Mouse (Mus musculus): Measurements from ENCODE around the gene Tcf7l2.

Tcf7l2 gene

DNA sequence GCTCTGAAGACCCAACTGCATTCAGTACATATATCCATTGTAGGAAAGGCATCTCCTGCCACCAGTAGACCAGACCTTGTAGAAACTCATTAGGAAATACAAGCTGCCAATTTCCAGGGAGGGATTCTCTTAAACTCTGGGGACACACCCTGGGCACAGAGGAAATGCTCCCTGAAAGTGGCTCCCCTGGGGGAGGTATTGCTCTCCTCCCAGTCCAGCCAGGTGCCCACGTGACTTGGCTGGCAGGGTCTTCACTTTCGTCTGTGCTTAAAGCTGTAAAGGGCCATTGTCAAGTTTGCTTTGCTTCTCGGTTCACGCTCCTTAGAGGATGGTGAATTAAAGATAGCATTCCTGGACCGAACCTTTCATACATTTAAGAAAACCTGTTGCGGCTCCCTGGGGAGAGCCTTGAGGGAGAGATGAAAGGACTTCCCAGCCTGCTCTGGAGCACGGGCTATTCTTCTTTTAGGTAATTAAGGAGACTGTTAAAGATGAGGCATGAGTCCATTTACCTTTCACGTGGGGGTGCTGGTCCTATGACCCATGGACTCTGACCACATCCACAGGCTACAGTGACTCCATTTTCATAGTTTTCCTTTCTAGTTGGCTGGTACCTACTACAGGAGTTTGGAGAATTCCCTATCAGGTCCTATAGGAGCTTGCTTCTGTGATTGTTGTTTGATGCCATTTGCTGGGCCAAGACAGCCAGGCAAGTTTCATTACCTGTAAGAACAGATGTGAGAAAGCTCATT lies 52.8 kb downstream of the Tcf7l2 start:
- no peak for DNase-seq (ENCODE audit: low spot score in 2 of 2)

DNA sequence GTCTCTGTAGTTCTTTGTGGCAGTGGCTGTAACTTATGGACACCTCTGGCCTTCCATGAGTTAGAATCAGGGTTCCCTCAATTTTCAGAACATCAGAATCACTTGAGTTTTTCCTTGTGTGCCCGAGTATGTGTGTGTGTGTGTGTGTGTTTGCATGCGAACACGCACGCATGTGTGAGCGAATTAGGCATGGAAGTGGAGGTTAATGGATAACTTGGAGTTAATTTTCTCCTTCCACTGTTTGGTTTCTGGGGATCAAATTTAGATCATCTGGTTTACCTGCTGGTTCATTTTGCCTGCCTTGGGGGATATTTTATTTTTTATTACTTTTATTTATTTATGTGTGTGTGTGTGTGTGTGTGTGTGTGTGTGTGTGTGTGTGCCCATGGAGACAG lies 53.3 kb downstream of the Tcf7l2 start:
- DNase-seq (ENCODE audit: low spot score in 2 of 2), result no peak

DNA sequence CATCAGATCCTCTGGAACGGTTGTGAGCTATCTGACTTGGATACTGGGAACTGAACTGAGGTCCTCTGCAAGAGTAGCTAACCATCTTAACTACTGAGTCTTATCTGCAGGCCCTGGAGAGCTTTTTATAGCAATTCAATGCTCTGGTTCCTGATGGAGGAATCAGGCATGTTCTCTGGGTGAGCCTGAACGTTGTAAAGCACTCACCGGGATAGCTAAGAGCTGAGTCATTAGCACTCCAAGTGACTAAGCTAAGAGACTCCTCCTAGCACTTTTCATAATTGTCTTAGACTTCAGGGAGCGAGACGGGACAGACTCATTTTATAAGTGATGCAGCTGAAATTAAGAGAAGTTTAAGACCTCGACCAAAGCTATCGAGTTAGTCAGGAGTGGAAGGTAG lies 53.7 kb downstream of the Tcf7l2 start:
- no peak for DNase-seq (ENCODE audit: low spot score in 2 of 2)

DNA sequence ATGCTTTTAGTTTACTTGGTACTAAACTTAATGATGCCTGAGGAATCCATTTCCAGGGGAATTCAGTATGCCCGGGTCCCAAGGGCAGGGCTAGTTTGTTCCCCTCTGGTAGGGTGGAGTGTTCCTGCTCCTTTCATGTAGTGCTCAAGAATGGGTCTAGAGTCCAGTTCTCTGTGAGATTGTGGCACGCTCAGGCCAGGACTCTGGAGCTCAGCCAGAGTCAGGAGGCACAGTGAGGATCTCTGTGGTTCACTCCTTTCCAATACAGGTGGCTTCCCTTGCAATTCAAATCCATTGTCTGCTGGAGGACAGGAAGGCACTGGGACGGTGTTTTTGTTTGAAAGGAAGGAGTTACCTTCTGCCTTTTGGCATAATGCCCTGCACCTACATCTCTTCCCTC lies 56.2 kb downstream of the Tcf7l2 start:
- no peak for DNase-seq (ENCODE audit: low spot score in 2 of 2)

DNA sequence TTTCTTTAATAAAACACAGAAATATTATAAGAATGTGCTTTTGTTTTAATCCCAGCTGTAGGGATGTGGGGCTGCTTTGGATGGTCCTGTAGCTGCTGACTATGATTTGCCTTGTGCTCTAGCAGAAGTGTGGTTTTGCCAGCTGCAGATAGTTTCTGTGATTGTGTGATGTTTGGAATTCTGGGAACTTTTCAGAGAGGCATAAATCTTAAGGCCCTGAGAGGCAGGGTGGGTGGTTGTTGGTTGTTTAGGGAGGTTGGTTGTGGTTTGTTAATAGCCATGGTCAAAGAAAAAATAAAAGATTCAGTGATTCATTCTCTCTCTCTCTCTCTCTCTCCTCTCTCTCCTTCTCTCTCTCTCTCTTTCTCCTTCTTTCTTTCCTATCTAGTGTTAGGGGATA lies 57.8 kb downstream of the Tcf7l2 start:
- no peak for DNase-seq (ENCODE audit: low spot score in 2 of 2)

DNA sequence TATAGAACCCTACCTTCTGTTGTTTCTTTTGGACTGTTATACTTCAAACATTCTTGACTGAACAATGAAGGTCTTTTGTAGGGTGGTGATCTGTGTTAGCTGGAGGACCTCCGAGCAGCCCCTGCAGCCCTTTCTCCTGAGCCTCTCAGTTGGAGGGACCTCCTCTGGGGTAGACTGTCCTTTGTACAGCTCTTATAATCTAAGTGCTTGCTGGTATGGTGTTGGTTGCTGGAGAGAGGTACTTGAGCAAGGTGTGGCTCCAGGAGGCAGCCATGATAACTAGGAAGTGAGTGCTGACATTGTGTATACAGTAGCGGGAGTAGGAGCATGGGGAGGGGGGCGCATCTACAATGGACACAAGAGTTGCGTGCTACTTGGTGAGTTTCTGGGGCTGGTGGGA lies 58.4 kb downstream of the Tcf7l2 start:
- DNase-seq (ENCODE audit: low spot score in 2 of 2), result no peak

DNA sequence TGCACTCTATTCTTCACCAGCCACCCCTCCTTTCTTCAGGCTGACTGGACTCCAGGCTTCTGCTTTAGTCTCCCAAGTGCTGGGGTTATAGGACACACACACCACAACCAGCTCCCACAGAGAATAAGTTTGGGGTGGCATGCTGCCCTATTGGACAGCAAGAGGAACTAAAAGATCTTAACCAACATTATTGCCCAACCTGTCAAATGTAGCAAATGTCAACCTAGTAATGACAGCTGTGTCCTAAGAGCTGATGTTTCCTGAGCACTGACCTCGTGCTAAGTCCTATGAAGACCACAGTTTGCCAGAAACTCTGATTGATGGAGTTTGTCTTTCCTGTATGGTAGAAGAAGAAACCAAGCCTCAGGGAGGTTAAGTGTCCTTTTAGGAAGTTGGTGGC lies 61.5 kb downstream of the Tcf7l2 start:
- DNase-seq (ENCODE audit: low spot score in 2 of 2), result no peak

DNA sequence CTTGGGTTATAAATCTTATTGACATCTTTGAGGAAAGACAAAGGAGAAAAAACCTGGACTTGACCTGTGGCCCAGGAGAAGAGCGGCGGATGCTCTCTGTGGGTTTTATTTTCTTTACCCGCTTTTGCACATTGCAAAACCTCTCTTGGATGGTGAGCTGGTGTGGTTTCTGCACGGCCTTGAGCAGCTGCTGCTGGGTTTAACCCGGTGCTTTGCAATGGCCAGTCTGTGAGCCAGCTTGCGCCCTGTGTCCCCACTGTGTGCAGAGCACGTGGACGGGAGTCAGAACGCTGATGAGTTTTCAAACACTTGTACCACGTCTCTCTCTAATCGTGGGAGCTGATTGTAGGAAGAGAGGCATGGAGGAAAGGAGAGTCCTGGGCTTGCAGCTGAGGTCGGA lies 62.2 kb downstream of the Tcf7l2 start:
- DNase-seq (ENCODE audit: low spot score in 2 of 2), result no peak

DNA sequence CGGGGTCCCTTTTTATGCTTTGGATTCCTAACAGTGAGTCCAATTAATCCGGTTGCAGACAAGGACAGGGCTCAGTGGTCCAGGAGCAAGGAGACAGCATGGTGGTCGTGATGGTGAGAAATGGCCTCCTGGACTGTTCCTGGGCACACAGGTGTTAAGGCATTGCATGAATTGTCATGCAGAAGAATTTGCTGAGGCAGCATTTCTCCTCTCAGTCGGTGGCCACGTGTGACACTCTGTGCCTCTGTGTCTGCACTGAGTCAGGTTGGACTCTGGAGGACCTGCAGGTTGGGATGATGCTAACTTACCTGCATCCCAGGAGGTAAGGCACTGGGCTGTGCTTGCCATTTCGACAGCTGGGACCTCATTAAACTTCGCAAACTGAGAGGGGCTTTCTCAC lies 63.2 kb downstream of the Tcf7l2 start:
- no peak for DNase-seq (ENCODE audit: low spot score in 2 of 2)

DNA sequence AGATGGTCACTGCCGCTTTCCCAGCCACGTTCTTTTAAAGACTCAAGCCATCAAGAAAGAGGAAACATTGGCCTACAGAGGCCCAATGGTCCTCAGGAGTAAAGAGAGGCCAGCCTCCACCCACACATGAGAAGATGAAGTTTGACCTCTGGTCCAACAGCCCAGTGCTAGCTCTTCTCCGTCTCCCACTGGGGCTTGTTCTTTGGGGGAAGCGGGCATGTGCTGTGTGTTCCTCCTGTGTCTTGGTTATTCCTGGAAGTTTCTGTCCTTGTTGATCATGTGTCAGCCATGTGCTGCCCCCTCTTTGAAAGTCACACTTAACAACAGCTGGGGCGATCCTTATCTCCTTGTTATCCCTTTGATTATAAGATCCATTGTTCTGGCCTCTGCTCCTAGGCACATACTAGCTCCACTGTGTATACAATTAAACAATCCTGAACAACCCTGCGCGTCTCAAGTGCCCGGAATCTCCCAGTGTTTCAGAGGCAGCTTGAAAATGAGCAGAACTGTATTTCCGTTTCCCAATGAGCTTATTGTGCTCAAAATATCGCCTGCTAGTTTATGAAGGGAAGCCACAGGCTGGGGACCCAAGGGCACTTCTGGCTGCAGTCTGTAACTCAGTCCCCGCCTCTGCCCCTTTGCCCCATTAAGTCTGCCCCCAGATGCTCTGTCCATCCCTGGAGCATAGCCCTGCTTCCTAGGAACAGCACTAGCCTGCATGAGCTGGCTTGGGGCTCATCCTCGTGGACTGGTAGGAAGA lies 65.0 kb downstream of the Tcf7l2 start:
- no peak for DNase-seq (ENCODE audit: low spot score in 2 of 2)

DNA sequence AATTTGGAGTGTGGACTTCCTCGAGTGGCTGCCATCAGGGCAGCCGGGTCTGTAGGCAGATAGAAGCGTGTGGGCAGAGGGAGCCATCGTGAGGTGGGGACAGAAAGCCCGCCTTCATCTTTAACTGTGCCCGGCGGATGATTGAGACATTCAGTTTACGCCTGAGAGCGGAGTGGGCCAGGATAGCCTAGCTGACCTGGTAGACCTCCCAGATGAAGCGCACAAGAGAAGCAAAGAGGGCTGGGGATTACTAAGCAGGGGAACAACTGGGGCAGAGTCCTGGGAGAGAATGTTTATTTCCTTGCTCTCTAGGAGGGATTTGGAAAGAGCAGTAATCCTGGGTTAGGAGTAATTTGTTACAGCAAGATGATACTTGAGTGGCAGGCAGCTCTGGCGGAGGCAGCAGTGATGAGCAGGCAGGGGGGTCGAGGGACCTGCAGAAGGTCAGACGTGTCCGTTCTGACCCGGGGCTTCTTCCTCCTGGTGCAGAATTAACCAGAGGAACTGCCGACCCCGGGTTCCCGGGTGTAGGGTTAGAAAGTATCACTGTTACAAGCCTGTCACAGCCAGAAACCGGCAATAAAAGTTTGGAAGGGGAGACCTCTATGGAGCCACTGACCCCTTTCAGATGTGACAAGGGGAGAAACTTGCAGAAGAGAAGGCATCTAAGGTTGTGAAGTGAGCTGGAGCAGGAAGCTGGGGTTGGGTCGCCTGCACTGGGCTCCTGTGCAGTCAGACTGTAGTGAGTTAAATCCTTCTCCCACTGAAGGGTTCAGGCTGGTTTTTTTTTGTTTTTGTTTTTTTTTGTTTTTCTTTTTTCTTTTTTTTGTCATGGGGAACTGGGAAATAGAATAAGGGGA lies 65.8 kb downstream of the Tcf7l2 start:
- no peak for DNase-seq (ENCODE audit: low spot score in 2 of 2)

DNA sequence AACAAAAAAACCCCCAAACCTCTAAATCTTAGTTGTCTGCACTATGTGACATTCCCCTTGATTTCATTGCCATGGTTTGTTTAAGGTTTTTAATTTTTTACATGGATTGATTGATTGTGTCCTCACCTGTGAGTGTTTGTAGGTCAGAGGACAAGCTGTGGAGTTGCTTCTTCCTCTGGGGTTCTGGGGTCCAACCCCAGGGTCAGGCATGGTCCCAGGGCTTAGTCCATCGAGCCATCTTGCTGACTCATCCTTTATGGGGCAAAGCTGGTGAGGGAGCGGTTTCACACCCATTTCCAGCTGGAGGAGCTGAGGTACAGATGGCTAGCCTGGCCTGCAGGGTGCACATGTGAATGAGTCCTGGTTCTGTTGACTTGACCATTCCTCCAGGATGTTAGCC lies 66.7 kb downstream of the Tcf7l2 start:
- DNase-seq (ENCODE audit: low spot score in 2 of 2), result no peak

DNA sequence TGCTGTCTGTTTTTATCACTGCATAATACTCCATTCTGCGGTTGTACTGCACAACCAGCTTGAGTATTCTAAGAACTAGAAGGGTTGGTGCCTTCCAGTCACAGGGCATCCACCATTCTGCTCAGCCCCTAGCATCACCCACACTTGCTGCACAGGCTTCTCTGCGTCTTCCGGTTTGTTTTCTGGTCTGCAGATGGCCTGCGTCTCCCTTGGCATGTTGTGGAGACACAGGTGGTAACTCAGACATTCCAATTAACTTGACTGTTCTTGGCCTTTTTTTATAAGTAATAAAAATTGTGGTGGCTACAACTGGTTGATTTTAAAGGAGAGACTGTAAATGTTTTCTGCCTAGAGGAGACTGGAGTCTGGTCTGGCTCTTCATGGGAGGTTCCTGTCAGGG lies 67.9 kb downstream of the Tcf7l2 start:
- no peak for DNase-seq (ENCODE audit: low spot score in 2 of 2)

DNA sequence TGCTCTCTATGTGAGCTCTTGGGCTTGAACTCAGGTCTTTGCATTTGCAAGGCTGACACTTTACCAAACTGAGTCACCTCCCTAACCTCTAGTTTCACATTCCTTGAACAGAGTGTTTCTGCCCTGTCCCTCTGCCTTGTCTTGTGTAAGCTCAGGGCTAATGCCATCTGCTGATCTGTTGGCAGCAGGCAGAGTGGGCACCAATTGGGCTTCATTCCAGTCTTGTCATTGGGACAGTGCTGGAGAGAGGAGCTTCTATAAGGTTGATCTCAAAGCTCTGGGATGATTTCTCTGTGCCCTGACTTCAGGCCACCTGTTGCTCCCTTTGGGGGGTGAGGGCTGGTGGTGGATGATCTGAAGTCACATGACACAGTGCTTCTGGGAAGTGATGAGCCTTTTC lies 70.6 kb downstream of the Tcf7l2 start:
- no peak for DNase-seq (ENCODE audit: low spot score in 2 of 2)

DNA sequence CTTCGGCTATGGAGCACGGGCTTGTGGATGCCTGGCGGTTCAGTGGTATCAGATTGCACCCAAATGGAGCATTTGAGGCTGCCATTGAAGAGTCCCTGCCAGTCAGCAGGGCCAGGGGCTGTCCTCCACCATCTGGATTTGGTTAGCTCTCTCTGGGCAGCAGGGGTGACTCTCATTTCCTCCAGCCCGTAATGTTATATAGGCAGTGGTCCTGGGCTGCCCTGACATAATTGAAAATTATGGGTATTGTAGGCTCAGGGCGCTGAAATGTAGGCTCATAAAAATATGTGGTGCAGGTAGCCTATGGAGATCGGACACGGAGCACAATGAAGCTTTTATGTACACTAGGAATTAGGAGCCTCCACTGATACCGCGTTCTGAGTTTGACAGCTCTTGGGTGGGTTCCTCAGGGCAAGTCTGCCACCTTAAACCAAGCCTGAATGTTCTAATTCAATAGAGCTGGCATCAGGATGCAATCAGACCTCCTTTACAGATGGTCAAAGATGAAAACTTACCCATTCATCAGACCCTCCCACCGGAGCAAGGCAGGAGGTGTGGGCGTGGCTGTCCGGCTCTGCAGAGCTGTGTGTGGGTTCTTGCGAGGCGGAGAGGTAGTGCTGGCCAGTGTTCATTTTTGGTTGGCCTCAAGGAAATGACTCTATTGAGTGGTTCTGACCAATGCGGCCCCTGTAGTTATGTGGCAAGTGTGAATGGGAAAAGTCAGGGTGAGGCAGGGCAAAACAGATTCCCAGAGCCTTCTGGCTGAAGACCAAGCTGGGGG lies 73.6 kb downstream of the Tcf7l2 start:
- no peak for DNase-seq (ENCODE audit: low spot score in 2 of 2)

DNA sequence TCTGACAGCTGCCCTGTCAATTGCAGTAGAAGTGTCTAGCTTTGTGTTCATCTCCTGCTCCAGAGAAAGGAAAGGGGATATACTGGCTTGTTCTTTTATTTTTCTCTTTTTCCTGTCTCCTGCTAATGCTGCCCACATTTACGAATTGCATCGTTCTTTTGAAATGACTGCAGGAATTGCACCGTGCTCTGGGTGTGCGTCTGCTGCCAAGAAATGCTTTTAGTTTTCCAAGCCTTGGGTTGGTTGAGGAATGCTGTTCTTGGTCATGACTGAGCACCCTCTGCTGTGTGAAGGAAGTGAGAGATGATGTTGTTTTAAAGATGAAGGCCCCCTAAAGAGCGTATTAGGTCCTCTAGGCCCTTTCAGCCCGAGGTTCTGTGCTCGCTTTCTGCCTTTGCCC lies 75.4 kb downstream of the Tcf7l2 start:
- DNase-seq (ENCODE audit: low spot score in 2 of 2), result no peak

DNA sequence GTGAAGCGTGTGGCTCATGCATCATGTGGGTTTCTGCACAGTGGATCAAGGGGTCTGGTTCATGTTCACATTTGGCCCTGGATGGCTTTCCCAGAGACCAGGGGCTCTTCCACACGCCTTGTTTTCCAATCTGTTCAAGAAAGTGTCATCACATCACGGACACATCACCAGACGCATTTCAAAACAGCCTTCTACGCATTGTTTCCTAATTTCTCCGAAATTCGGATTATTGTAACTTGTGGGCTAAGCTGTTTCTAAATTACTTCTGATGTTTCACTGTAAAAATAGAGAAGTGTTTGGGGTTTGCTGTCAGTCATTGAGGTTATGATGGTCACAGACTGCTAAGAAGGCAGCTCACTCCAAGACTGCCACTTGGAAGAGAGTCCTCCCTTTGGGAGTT lies 78.6 kb downstream of the Tcf7l2 start:
- DNase-seq (ENCODE audit: low spot score in 2 of 2), result no peak

DNA sequence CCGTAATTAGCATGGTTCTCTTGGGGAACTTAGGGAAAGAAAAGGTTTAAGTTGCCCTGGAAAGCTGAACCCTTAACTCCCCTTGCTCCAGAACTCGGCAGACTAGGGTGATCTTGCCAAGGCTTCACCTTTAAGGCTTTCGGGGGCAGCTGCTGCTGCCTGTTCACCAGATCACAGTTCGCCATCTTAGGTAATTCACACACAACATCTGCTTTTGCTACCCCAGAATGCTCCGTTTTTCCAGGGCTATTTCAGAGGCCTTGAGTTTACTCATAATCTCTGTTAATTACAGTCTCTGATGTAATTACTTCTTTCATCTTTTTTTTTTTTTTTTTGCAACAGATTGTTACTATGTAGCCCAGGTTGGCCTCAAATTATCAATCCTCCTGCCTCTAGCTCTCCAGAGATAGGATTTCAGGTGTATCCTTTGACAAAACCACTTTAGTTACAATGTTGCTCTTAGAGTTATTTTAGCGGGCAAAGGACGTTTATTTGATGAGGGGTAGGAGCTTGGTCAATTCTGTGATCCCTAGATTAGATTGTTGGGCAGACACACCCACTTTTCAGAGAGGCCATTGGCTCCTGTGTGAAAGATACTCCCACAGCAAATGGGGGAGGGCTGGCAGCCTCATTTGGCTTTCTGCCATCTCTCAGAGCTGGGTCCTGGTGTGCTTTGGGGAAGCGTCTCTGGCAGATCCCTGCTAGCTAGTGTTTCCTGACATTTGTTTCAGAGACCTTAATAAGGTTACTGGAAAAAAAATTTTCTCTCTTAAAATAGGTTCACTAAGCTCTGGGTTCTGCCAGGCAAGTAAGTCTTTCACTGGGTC lies 83.6 kb downstream of the Tcf7l2 start:
- no peak for DNase-seq (ENCODE audit: low spot score in 2 of 2)

DNA sequence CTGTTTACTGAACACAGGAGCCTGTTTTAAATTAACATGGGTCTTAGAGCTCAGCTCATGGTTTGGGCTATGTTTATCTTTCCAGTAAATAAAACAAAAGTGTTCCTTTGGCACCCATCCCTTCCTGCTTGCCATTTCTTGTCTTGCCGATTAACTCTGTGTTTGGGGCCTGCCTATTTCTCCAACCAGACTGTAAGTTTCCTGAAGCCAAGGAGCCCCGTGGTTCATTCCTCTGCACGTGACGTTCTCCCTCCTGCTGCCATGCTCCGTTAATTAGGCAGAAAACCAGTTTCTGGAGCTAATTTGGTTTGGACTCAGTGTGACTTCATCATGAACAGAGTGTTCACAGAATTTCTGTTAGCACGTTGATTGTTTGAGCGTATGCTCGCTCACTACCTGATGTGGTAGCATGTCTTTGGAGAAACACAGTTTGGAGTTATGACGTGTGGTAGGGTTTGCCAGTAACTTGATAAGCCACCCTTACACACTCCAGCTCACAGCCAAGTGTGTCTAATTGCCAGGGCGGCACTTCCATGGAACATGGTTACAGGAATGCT lies 84.4 kb downstream of the Tcf7l2 start:
- DNase-seq (ENCODE audit: low spot score in 2 of 2), result no peak

DNA sequence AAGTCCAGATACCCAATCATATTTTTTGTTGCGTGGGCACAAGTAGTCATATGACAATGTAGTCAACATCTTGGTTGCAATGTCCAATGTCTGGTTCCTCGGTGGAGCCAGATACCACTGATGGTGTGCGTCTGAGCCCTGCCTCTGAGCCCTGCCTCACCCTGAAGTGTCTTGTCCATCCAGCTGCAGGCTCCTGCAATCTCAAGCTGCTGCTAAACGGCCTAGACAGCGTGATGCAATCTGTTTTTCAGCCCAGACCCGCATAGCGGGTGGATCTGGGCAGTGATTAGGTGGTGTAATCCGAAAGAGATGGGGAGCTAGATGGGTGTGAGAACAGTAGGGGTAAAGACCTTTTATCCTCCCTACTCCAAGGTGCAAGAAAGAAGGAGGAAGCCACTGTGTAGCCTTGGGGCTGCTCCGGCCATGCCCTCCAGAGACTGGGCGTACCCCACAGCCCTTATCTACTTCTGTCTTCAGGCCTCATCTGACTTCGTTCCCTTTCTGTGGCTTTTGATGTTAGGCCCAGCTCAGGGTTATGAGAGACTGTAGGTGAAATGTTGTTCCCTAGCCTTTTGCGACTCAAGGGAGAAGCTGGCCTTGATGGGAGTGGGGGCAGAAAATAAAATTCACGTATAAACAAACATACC lies 86.1 kb downstream of the Tcf7l2 start:
- no peak for DNase-seq (ENCODE audit: low spot score in 2 of 2)

Data from frontal cortex, postnatal 36 days (tissue).